In genomic region chr9:48303564-48303963, GRCm38 (mm10) we compare ENCODE assay signal across 7 mouse cellular contexts. TPM values are rescaled to one million over a fixed set of nuclear protein-coding genes. Genes with fewer than 3 reads are reported as not detected.
DNase-seq lines count a peak whose midpoint lies in the region; ATAC-seq and TF ChIP-seq lines count a peak whose summit lies in the region.
"Not testable (repeated sequence)": the region's sequence is repeated elsewhere in the genome, so short reads cannot be mapped to it uniquely, and the experiment has no call there.

No protein-coding gene starts in this region.

- H3K4me3 ChIP-seq in intestine, postnatal 0 days (ENCODE audit: low read depth, low read length); lung, postnatal 0 days (ENCODE audit: low read depth, low read length); stomach, postnatal 0 days (ENCODE audit: low read depth, low read length): not testable (repeated sequence)

- not testable (repeated sequence) for H3K9me3 ChIP-seq in intestine, postnatal 0 days (ENCODE audit: control insufficient read depth); lung, postnatal 0 days (ENCODE audit: low read length); stomach, postnatal 0 days (ENCODE audit: control insufficient read depth, low read length)

- H3K27ac ChIP-seq in intestine, postnatal 0 days (ENCODE audit: low read depth, low read length); lung, postnatal 0 days (ENCODE audit: low read length); stomach, postnatal 0 days (replicated peaks): not testable (repeated sequence)

- not testable (repeated sequence) for H3K27me3 ChIP-seq in intestine, postnatal 0 days (replicated peaks; ENCODE audit: control insufficient read depth, insufficient read depth, low read length); lung, postnatal 0 days (replicated peaks; ENCODE audit: insufficient read depth, low read length); stomach, postnatal 0 days (ENCODE audit: control insufficient read depth, insufficient read depth, low read length)

- not testable (repeated sequence) for H3K4me2 ChIP-seq in intestine, postnatal 0 days (replicated peaks; ENCODE audit: low read depth); lung, postnatal 0 days (replicated peaks; ENCODE audit: low read depth, low read length); stomach, postnatal 0 days (replicated peaks; ENCODE audit: low read depth)

- H3K36me3 ChIP-seq in intestine, postnatal 0 days (ENCODE audit: control insufficient read depth, insufficient read depth); lung, postnatal 0 days (ENCODE audit: insufficient read depth, low read length); stomach, postnatal 0 days (ENCODE audit: control insufficient read depth, insufficient read depth, low read length): not testable (repeated sequence)

- 47% methylated on average over 5 of the region's 5 CpGs for WGBS in intestine, postnatal 0 days
- 50% methylated on average over 5 of the region's 5 CpGs for WGBS in lung, postnatal 0 days
- 41% methylated on average over 5 of the region's 5 CpGs for WGBS in stomach, postnatal 0 days

- ATAC-seq in intestine, postnatal 0 days; stomach, postnatal 0 days (ENCODE audit: low FRiP score, low TSS enrichment): not testable (repeated sequence)
- ATAC-seq in lung, postnatal 0 days, result peak; percentile 50

- not testable (repeated sequence) for H3K4me1 ChIP-seq in intestine, postnatal 0 days (replicated peaks; ENCODE audit: control insufficient read depth, insufficient read depth, low read length); lung, postnatal 0 days (ENCODE audit: insufficient read depth, low read depth, low read length); stomach, postnatal 0 days (replicated peaks; ENCODE audit: control insufficient read depth, insufficient read depth)

- not testable (repeated sequence) for H3K9ac ChIP-seq in intestine, postnatal 0 days (ENCODE audit: low read depth, low read length); lung, postnatal 0 days (replicated peaks; ENCODE audit: low read depth); stomach, postnatal 0 days (ENCODE audit: low read length)

- DNase-seq in adrenal gland, adult 2 months, result peak; percentile 14
- peak; percentile 11 for DNase-seq in gastrocnemius, adult 18-20 months (ENCODE audit: low spot score)
- DNase-seq in heart, adult 9 months (ENCODE audit: low spot score in 2 of 2), result peak; percentile 47 to 83
- DNase-seq in kidney, postnatal 25 days, result peak; percentile 23 to 67
- DNase-seq in lung, postnatal 0 days (ENCODE audit: low spot score), result peak; percentile 14
- DNase-seq in stomach, postnatal 0 days (ENCODE audit: low spot score), result not testable (repeated sequence)

- peak; percentile 31; the same call in 1 of the 2 replicates for TF ChIP-seq EP300 in lung, postnatal 0 days (IDR thresholded peaks at IDR 0.05)
- TF ChIP-seq EP300 in stomach, postnatal 0 days (optimal IDR thresholded peaks at IDR 0.05), result not testable (repeated sequence)

- 0 out of 2 replicates have a peak, but pooled peaks have one; percentile 5 for TF ChIP-seq CTCF in intestine, postnatal 0 days (IDR thresholded peaks at IDR 0.05; ENCODE audit: low read depth)
- peak; percentile 43 for TF ChIP-seq CTCF in lung, postnatal 0 days (IDR thresholded peaks at IDR 0.05)
- peak; percentile 15; the same call in 1 of the 2 replicates for TF ChIP-seq CTCF in stomach, postnatal 0 days (IDR thresholded peaks at IDR 0.05; ENCODE audit: low read depth)

RNA-seq across cellular contexts. Expression of gene Nxpe2, which starts 49.7 kb away (rescaled TPM):
- 1 to 10 TPM in 1 of 2 experiments, under 1 TPM in 1; 0.61 to 1.5 TPM for total RNA-seq in adrenal gland, adult 2 months (2021)
- 0.13 and 0.42 TPM in 2 replicates for polyA plus RNA-seq in adrenal gland, adult 2 months (2012; rRNA removed)
- total RNA-seq in gastrocnemius, adult 18-20 months (2021), result under 1 TPM; 0.23 to 0.47 TPM
- 0.72 and 0.76 TPM in 2 replicates for polyA plus RNA-seq in intestine, postnatal 0 days (2015; fragmentation: Nextera tagmentation; extraction: Ambion mirVana)
- polyA plus RNA-seq in lung, postnatal 0 days (2015; fragmentation: Nextera tagmentation; extraction: Ambion mirVana), result 3.5 and 4.4 TPM in 2 replicates
- 0.57 and 1.1 TPM in 2 replicates for polyA plus RNA-seq in stomach, postnatal 0 days (2015; fragmentation: Nextera tagmentation; extraction: Ambion mirVana)
